Mouse (Mus musculus): ENCODE measurements around the gene Epb41l2. TPM values are rescaled to one million over a fixed set of nuclear protein-coding genes. Genes with fewer than 3 reads are reported as not detected.

The Epb41l2 gene
- total RNA-seq, 4 experiments from 2014 or later = 34.0 to 46.3 (median 40.7) TPM

GRCm38 (mm10) chr10:25365158-25365557, 5.6 kb downstream of the Epb41l2 start:
- no peak for DNase-seq (ENCODE audit: low spot score)

GRCm38 (mm10) chr10:25365708-25366107, 6.1 kb downstream of the Epb41l2 start:
- no peak for DNase-seq (ENCODE audit: low spot score)

GRCm38 (mm10) chr10:25366691-25367090, 7.1 kb downstream of the Epb41l2 start:
- DNase-seq (ENCODE audit: low spot score) = no peak

- DNase-seq (ENCODE audit: low spot score) = no peak
These were observed 9.3 kb downstream of the Epb41l2 start for GRCm38 (mm10) chr10:25368928-25369327.

- no peak for DNase-seq (ENCODE audit: low spot score)
These were observed 10.1 kb downstream of the Epb41l2 start for GRCm38 (mm10) chr10:25369691-25370090.

GRCm38 (mm10) chr10:25371336-25371735, 11.7 kb downstream of the Epb41l2 start:
- DNase-seq (ENCODE audit: low spot score) = no peak

- DNase-seq (ENCODE audit: low spot score) = no peak
These were observed 12.3 kb downstream of the Epb41l2 start for GRCm38 (mm10) chr10:25371915-25372371.

- DNase-seq (ENCODE audit: low spot score) = no peak
These were observed 13.0 kb downstream of the Epb41l2 start for GRCm38 (mm10) chr10:25372510-25373148.

- no peak for DNase-seq (ENCODE audit: low spot score)
These were observed 15.4 kb downstream of the Epb41l2 start for GRCm38 (mm10) chr10:25375036-25375435.

GRCm38 (mm10) chr10:25380746-25381481, 21.3 kb downstream of the Epb41l2 start:
- no peak for DNase-seq (ENCODE audit: low spot score)

- DNase-seq (ENCODE audit: low spot score) = no peak
These were observed 22.4 kb downstream of the Epb41l2 start for GRCm38 (mm10) chr10:25381951-25382350.

- DNase-seq (ENCODE audit: low spot score) = no peak
These were observed 23.6 kb downstream of the Epb41l2 start for GRCm38 (mm10) chr10:25383171-25383570.

GRCm38 (mm10) chr10:25384391-25384790, 24.8 kb downstream of the Epb41l2 start:
- DNase-seq (ENCODE audit: low spot score) = no peak

GRCm38 (mm10) chr10:25385811-25386580, 26.4 kb downstream of the Epb41l2 start:
- DNase-seq (ENCODE audit: low spot score) = no peak

- DNase-seq (ENCODE audit: low spot score) = peak; percentile 65
These were observed 27.3 kb downstream of the Epb41l2 start for GRCm38 (mm10) chr10:25386868-25387267.

GRCm38 (mm10) chr10:25387268-25387667, 27.7 kb downstream of the Epb41l2 start:
- no peak for DNase-seq (ENCODE audit: low spot score)

GRCm38 (mm10) chr10:25392786-25393185, 33.2 kb downstream of the Epb41l2 start:
- DNase-seq (ENCODE audit: low spot score) = no peak

GRCm38 (mm10) chr10:25393721-25394120, 34.1 kb downstream of the Epb41l2 start:
- DNase-seq (ENCODE audit: low spot score) = no peak

GRCm38 (mm10) chr10:25395236-25395886, 35.8 kb downstream of the Epb41l2 start:
- DNase-seq (ENCODE audit: low spot score) = peak; percentile 41

- no peak for DNase-seq (ENCODE audit: low spot score)
These were observed 37.3 kb downstream of the Epb41l2 start for GRCm38 (mm10) chr10:25396859-25397258.

- DNase-seq (ENCODE audit: low spot score) = no peak
These were observed 38.4 kb downstream of the Epb41l2 start for GRCm38 (mm10) chr10:25397767-25398690.
